Mouse (Mus musculus) frontal cortex, adult 2 months (tissue): ENCODE measurements around the gene Ms4a8a. TPM values are rescaled to one million over a fixed set of nuclear protein-coding genes. Genes with fewer than 3 reads are reported as not detected.
"Not testable (repeated sequence)": the region's sequence is repeated elsewhere in the genome, so short reads cannot be mapped to it uniquely, and the experiment has no call there.

Experiments used
- DNase-seq, 2 experiments: peaks; one replicate each; pipeline ENCODE4 v3.0.0; 2022; ENCODE audit warnings: low spot score in 1 of 2; ENCODE audit errors: extremely low spot score in 1 of 2
- polyA plus RNA-seq: library from polyadenylated mRNA; depleted of rRNA; stranded (reverse); fragments of >200 nt; gene quantifications from 2 replicates; pipeline ENCODE4 v1.2.3, GENCODE M21; 2012; rRNA removed

Ms4a8a gene
- polyA plus RNA-seq, result not detected in 2 replicates

DNA sequence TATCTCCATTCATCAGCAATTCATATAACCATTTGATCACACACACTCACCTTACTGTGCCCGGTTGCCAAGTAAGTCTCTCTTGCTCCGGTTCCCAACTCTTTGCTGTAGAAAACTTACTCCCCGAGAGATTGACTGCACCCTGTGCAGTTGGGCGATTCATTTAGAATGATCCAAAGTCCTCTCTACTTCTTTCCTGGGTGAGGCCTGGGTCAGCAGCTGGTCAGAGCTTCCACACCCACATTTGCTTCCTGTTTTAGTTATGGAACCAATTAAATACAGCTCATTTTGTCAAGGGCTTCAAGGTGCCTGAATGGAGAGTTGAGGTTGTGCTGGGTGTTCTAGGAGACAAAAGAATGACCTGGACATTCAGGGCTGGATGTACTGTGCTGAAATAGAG lies at the start of gene Ms4a8a:
Gene Ms4a8a, minus strand, starts transcription at position 169 of the 400 bp plus-strand sequence.
- no peak for DNase-seq

DNA sequence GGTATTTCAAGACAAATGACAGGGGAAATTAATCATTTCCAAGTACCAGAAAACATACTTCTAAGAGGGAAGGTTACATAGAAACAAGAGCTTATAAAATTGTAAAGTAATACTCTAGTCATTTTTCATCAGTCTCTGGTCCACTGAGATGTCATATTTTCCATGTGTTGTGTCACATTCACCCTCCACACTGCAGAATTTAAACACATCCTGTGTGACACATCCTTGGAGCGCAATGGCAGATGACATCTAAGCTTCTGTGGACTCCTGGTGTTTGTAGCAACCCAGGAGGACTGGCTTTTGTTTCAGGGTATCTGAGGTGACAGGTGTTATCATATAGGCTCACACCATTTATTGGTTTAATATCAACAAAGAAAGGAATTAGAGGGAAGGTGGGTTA lies 48.8 kb upstream of the Ms4a8a start:
- DNase-seq, result no peak

DNA sequence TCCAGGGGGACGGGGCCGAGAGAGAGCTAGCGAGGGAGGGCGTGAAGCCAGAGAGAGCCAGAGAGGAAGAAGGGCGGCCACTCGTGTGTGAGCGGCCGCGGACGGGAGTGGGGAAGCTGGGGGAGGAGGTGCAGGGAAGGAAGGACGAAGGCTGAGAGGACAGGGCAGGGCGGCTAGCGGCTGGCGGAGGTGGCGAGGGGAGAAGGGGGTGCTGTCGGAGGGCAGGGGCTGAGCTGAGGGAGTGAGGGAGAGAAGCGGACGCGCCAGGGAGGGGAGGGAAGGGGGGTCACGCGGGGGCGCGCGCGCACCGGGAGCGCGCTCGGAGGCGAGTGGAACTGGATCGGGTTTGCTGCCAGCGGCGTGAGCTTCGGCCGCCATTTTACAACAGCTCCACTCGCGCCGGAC lies 40.1 kb upstream of the Ms4a8a start:
- DNase-seq, result peak in 1 of 2 experiments; percentile 2

DNA sequence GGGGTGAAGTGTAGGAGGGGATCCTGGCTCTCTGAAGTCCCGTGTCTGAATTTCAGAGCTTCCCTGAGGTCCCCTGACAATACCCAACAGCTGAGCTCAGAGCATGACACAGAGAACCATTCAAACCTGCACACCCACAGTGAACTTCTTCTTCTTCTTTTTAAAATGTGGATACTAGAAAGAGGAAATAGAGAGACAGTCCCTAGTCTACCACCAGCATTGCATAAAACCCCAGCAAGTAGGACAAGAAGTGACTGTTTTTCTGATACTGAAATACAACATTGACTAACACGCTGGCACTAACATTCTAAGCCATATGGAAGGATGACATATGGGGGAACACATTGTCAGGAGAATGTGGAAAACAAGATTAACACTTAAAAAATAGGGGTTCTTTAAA lies 38.4 kb upstream of the Ms4a8a start:
- peak in 1 of 2 experiments; percentile 41 for DNase-seq

DNA sequence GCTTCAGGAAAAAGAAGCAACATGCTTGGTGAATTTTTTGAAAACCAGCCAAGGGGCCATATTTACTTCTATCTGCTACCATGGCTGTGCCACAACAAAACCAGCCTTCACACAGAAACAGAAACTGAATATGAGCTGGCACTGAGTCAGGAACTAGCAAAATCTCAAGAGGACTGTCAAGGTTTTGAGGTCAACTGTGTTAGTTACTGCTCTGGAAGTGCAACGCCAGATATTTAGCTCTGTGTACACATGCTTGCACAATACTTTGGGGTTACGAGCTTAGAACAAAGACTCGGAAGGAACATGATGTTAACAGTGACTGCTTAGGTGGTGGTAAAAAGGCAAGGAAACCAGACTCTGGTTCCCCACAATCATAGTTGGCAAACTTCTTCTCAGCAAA lies 26.8 kb upstream of the Ms4a8a start:
- DNase-seq, result no peak

DNA sequence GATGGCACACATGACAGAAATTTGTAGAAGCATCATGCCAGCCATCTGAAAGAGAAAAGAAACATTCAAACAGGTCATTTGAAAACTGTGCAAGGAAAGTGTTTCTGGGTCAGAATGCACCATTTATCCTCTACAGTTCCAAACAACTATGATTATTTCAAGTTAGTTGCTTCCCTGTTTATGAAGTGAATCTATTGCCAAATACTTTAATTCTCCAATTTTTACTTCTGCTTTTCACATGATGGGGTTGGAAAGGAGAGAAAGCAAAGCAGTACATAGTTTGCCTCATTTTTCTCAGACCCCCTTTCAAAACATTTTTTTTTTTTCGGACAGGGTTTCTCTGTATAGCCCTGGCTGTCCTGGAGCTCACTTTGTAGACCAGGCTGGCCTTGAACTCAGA lies 21.0 kb upstream of the Ms4a8a start:
- DNase-seq, result no peak

DNA sequence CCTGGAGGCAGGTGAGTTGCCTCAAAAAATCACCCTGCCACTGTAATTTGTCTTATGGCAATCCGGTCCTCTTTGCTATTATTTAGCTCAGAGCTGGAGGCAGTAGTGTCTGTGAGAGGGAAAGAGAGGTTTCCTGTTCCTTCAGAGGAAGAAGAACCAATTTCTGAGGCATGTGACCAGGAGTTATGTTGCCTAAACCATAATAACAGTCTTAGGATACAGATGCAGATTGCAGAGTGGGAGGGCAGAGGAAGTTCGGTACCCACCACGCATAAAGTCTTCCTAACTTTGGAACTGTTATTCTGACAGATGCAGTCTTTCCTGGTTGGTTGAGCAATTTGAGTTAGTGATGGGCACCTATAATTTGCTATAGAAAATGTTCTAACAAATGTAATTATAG lies 17.5 kb upstream of the Ms4a8a start:
- DNase-seq, result no peak

DNA sequence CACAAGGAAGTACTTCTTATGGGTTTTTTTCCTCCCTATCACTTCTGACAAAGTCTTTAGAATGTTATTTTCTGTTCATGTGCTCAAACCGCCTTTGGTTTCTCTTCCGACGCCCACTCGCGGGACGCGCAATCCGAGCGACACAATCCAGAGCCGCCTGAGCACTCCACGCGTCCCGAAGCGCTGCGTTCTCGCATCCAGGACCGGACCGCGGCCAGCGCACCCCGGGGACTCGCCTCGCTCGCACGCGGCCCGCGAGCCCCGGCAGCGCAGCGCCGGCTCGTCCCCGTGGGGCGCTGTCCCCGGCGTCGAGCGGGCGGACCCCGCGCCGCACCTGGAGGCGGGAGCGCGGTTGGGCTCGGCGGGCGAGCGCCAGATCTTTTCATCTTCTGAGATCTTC lies 11.2 kb upstream of the Ms4a8a start:
- peak in 1 of 2 experiments; percentile 3 for DNase-seq

DNA sequence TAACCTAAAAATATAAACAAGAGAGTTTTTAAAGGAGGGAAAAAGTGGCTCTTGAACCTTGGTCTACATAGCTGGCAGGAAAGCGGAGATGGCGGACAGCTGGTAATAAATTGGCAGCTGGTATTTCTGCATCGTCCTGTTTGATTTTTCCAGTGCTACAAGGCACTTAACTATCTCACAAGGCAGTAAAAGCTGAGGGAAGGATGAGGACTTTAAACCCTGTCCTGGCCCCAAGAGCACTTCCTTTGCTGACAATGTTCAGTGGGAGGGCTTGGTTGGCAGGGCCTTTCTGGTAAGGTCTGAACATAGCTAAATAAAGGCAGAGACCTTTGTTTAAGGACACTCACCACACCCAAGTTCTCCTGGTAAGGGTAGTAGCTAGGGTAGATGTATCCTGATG lies 10.5 kb downstream of the Ms4a8a start:
- no peak for DNase-seq

DNA sequence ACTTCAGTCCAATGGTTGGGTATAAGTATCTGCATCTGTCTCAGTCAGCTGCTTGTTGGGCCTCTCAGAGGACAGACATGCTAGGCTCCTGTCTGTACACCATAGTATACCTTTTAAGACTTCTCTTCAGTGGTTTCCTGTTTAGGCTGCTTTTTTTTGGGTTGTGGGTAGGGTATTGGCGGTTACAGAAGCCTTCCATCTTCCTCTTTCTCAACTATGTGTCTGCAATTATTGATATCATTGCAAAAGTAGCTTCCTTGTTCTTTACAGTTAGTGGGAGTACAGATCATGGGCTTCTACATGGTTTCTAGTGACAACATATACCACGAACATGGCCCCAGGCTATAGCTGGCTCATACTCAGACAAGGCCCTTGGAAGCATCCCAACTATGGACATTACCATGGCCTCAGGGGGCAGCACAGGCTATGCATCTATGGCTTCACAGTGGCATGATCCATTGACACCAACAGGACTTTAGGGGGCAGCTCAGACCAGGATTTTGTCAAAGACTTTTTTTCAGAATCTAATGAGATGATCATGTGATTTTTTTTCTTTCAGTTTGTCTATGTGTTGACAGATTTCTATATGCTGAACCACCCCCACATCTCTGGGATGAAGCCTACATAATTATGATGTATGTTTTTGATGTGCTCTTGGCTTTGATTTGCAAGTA lies 15.6 kb downstream of the Ms4a8a start:
- no peak for DNase-seq

DNA sequence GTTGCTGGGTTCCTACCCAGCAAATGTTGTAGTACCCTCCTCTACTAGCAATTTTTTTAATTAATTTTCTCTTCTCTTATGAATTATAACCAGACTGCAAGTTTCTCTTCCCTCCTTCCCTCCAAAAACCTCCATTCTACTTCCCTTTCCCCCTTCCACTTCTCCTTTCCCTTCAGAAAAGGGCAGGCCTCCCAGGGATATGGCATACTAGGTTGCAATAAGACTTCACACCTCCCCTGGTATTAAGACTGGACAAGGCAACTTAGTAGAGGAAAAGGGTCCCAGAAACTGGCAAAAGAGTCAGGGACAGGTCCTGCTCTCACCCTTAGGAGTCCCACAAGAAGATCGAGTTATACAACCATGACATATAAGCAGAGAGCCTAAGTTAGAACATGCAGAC lies 20.0 kb downstream of the Ms4a8a start:
- DNase-seq, result no peak

DNA sequence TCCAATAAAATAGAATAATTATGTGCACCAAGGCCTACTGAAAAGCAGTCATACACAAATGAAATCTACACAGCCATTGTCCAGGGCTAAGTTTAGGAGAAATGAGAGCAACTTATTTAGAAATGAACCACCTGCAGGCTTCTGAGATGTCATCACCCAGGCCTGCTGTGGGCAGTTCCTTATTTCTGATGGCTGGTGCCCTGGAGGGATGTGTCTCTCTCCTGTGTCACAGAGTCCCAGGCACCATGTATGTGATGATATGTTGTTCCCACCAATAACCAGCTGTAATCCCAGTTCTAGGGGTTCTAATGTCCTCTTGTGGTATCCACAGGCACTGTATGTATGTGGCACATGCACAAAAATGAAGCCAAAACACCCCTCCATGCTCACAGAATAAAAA lies 20.9 kb downstream of the Ms4a8a start:
- no peak for DNase-seq

DNA sequence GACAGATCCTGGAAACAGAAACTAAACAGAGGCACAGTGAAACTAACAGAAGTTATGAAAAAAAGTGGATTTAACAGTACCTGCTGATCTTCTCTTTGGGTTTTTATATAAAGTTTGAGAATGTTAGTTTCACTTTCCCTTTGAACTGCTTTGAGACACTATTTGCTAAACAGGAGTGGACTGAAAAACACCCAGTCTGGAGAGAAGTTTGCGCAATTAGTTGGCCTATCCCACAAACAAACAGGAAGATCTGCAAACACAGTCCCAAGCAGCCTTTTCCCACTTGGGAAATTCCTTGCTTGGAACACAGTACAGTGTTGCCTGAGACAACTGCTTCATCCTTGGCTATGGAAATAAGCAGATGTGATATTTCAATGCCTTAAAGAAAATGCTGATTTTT lies 25.2 kb downstream of the Ms4a8a start:
- DNase-seq, result not testable (repeated sequence)

DNA sequence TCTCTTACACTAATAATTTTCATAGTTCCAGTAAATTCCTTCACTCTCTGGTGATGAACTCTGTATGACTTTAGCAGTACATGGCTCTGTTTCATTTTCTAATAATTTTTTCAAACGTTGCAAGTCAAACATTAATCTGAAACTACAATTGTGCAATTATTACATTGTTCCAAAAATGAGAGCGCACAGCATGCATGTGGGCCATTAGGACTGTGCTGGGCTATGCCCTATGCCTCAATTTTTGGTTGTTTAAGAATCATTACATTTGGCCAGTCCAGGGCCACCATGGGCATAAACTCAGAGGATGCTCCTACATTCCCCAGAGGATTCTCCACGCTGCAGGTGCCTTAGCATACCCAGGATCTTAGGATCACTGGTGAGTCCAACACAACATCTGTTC lies 27.6 kb downstream of the Ms4a8a start:
- DNase-seq, result no peak

DNA sequence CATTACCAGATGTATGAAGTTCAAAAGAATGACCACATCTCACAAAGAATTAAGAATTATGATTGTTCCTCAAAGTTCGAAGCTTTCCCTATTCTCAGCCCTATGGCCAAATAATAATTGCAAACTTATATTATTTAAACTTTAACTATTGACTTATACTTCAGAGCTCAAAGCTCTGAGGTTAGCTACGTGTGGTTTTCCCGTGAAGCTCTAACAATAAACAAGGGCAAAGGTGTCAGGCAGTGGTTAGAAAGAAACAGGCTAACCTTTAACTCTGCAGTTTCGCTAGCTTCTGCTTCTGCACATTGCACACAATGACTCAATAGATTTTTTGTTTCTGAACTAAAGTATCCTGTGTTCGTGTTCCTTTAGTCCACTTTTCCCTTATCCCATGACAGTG lies 28.0 kb downstream of the Ms4a8a start:
- DNase-seq, result no peak

DNA sequence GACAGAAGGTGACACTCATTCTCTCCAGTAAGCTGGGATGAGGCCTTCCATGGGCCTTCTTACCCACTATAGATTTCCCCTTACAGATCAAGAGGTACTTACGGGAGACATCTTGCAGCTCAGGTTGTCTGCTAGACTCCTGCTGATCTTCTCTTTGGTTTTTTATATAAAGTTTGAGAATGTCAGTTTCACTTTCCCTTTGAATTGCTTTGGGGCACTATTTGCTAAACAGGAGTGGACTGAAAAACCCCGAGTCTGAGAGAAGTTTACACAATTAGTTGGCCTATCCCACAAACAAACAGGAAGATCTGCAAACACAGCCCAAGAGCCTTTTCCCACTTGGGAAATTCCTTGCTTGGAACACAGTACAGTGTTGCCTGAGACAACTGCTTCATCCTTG lies 30.6 kb downstream of the Ms4a8a start:
- no peak for DNase-seq

DNA sequence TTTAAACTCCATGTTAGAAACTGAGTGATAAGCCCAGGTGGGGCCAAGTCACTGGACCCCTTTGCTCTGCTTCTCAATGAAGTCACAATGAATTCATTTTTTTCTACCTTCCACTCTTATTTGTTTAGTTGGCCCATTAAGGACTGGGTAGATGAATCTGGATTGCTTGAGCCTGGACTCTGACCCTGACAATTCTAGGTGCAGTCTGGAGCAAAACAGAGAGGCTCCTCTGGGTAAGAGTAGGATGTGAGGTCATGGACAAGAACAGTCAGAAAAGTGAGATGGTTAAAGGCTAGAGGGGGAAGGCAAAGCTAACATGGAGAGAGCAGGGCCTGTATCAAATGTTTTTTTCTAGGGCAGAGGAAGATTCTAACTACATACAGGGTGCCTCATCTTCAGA lies 31.5 kb downstream of the Ms4a8a start:
- DNase-seq, result no peak

DNA sequence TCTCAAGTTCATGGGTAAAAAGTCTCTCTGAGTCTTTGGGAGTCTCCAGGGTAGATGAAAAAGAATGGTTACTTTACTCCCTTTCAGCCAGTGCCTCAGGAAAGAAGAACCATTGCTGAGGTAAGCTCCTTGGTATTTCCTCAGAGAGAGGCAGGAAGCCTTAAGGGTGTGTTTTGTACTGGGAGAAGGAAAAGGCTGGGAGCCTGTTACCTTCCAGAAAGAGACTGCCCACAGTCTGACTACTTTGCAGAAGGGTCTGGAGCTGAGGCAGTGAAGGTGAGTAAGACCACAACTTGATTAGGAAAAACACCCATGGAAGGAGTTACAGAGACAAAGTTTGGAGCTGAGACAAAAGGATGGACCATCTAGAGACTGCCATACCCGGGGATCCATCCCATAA lies 32.4 kb downstream of the Ms4a8a start:
- DNase-seq, result no peak

DNA sequence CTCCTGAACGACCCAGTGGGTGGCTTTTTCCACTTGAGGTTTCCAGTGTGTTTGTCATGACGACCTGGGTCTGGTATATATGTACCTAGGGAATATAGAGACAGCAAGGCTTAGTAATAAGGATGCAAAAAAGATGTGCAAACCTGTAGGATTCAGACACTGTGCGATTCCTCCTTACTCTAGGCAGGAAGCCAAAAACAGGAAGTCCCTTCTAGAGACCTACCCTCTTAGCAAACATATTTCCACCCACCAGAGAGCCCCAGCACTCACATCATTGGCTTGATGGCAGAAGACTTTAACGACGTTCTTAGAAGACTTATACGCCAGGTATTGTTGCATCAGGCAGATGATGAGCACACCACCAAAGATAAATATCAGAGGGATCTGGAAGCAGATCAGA lies 32.9 kb downstream of the Ms4a8a start:
- no peak for DNase-seq

DNA sequence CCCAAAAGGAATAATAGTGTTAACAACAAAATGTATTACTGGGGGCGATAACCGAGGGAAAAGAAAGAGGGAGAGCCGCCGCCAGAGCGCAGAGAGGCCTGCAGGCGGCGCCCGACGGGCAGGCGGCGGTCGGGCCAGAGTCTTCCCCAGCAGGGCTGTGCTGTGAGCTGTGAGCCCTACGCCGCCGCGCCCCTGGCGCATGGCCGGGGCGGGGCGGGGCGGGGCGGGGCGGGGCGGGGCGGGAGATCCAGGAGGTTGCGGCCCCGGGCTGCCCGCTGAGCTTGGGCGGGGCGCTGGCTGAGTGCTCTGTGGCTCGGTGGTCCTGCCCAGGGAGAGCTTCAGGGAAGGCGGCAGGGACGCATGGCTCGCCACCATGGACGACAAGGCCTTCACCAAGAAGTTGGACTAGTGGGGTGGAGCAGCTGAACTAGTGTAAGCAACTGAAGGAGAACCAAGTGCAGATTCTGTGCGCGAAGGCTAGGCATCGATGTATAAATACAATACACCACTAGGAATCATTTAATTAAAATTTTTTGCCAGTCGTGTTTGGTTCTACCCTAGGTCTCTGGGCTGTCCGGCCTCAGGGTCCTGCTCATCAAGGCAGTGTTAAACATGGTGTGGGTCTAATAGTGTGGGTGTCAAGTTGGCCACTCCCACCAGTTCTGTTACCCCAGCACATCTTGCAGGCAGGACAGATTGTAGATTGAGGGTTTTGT lies 35.7 kb downstream of the Ms4a8a start:
- DNase-seq, result peak in 1 of 2 experiments; percentile 45

DNA sequence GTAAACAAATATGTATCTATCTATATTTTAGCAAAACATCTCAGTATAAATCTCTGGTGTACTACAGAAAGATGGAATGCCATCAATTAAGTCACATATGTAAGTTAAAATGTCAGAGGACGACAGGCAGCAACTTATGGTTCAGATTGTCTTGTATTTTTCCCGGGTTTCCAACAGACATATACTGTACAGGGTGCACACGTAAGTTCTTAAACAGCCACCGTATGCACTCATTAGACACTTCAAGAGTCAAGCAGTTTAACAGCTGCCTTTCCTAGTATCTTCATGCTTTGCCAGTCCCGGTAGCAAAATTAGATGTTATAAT lies 36.3 kb downstream of the Ms4a8a start:
- DNase-seq, result no peak

DNA sequence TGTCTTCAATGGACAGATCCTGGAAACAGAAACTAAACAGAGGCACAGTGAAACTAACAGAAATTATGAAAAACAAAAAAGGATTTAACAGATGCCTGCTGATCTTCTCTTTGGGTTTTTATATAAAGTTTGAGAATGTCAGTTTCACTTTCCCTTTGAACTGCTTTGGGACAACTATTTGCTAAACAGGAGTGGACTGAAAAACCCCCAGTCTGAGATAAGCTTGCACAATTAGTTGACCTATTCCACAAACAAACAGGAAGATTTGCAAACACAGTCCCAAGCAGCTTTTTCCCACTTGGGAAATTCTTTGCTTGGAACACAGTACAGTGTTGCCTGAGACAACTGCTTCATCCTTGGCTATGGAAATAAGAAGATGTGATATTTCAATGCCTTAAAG lies 43.3 kb downstream of the Ms4a8a start:
- no peak for DNase-seq

DNA sequence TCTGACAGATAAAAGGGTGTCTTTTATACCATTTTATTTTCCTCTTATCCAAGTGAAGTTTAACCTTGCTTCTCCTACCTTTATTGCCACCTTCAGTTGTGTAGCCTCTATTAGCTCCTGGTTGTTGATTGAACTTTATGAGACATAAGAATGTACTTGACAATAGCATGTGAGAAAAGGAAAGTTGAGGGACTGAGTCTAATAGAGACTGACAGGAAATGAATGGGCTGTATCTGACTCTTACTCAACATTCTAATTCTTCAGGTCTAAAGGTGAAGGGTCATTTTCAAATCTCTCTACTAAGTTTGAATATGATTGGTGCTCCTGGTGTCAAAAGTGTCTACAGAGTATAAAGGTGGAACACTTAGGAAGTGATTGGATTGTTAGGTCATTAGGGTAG lies 58.5 kb downstream of the Ms4a8a start:
- DNase-seq, result no peak
